Mouse (Mus musculus) testis, adult 2 months (tissue): Measurements from ENCODE around the gene Rbm41.

Source experiments
- CTCF ChIP-seq: fragments of 200-500 bp; IDR thresholded peaks from 2 replicates; pipeline ENCODE4 v1.5.1; 2012; ENCODE audit warnings: low read depth, mild to moderate bottlenecking, inconsistent platforms, low read length, moderate library complexity; ENCODE audit not compliant: control insufficient read depth, insufficient read depth, insufficient replicate concordance
- POLR2A ChIP-seq: fragments of 200-500 bp; IDR thresholded peaks from 2 replicates; pipeline ENCODE4 v1.6.1; 2012; ENCODE audit warnings: low read depth, mild to moderate bottlenecking, inconsistent platforms, low read length, moderate library complexity; ENCODE audit not compliant: control insufficient read depth

DNA sequence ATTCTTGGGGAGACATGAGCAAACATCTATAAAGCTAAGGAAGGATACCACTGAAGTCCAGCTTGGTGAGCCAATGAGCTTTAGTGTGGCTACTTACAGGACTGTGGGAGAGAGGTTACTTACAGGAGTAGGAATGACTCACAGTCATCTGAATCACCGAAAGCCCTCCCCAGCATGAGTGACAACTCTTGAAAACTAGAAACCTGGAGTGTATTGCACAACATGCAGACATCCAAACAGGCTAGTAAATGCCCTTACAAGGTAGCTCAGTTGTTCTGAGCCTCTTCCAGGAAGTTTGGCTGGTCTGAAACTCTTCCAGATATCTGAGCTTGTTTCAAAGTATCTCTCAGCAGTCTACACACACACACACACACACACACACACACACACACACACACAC lies 64.9 kb downstream of the Rbm41 start:
- TF ChIP-seq CTCF = no peak
- no peak for TF ChIP-seq POLR2A
